In genomic region chr6:128168785-128169679, GRCm38 (mm10) we compare ENCODE assay signal across 10 mouse cellular contexts. TPM values are rescaled to one million over a fixed set of nuclear protein-coding genes. Genes with fewer than 3 reads are reported as not detected.
DNase-seq lines count a peak whose midpoint lies in the region; ATAC-seq and TF ChIP-seq lines count a peak whose summit lies in the region.
"Had no signal": no experiment of that assay in that cellular context is flagged by ENCODE, and none has a peak within 500 bp of the region (broad histone marks: within the 10 kb centered on the region; RNA-seq: fewer than 3 reads in every experiment).

No protein-coding gene starts in this region.

- ATAC-seq in Patski, result peak; percentile 52
- ATAC-seq in kidney, embryonic 14.5 days (ENCODE audit: low FRiP score, low TSS enrichment), result peak; percentile 32; the same call in 1 of the 2 replicates
- no peak for ATAC-seq in monocyte, adult 5-6 weeks (replicated peaks; ENCODE audit: insufficient number of reproducible peaks, low FRiP score, low TSS enrichment, poor library complexity, severe bottlenecking)

- no peak overlapping the region for H3K9ac ChIP-seq in kidney, embryonic 14.5 days (ENCODE audit: low read depth, low read length)
- H3K9ac ChIP-seq: liver, embryonic 15.5 days had no signal

- no peaks in the 10 kb centered on the region for H3K27me3 ChIP-seq in Patski
- H3K27me3 ChIP-seq in kidney, embryonic 14.5 days (ENCODE audit: control insufficient read depth, insufficient read depth, low read length), result no peaks in the 10 kb centered on the region
- H3K27me3 ChIP-seq: liver, embryonic 15.5 days had no signal

- 48% methylated on average over 6 of the region's 6 CpGs for WGBS in kidney, embryonic 14.5 days

- in situ Hi-C loops in Patski (cut with MboI; ENCODE audit: low pct_unique_long_range_greater_than_20kb), result no loop called here

- peak; percentile 36 to 38 for DNase-seq in cerebellum, adult 18-20 months
- no peak for DNase-seq in cerebellum, postnatal 4 days (ENCODE audit: low spot score in 2 of 2)
- DNase-seq in layer of hippocampus, postnatal 14 days (ENCODE audit: low spot score in 2 of 2), result peak; percentile 22 to 29
- no peak for DNase-seq in layer of hippocampus, postnatal 36 days
- no peak for DNase-seq in Patski (ENCODE audit: low read depth, low spot score)
- DNase-seq in T-cell, adult 2 months (ENCODE audit: low spot score), result no peak

- H3K4me3 ChIP-seq in kidney, embryonic 14.5 days (ENCODE audit: low read length), result no peak overlapping the region
- H3K4me3 ChIP-seq: erythroblast, embryonic 14.5 days; liver, embryonic 15.5 days had no signal

- CTCF ChIA-PET in Patski (lab: Charles Lee), result interaction anchor here (0.7 to 1.0 kb wide), 3 partner anchors 12 to 232 kb away, joined by 3 read pairs; no protein-coding TSS in a partner anchor

- H3K4me2 ChIP-seq in kidney, embryonic 14.5 days (replicated peaks; ENCODE audit: low read depth, low read length), result no peak overlapping the region
- H3K4me2 ChIP-seq: liver, embryonic 15.5 days had no signal

- H3K4me1 ChIP-seq in kidney, embryonic 14.5 days (ENCODE audit: control insufficient read depth, insufficient read depth, low read length), result no peaks in the 10 kb centered on the region
- H3K4me1 ChIP-seq: liver, embryonic 15.5 days had no signal

- no peaks in the 10 kb centered on the region for H3K9me3 ChIP-seq in kidney, embryonic 14.5 days (ENCODE audit: control insufficient read depth, low read length)
- H3K9me3 ChIP-seq: liver, embryonic 15.5 days had no signal

- POLR2A ChIA-PET in Patski (lab: Charles Lee), result interaction anchor here (1.2 kb wide), 1 partner anchor 29 kb away, joined by 3 read pairs; no protein-coding TSS in a partner anchor

- no peaks in the 10 kb centered on the region for H3K36me3 ChIP-seq in kidney, embryonic 14.5 days (ENCODE audit: control insufficient read depth, insufficient read depth, low read length)
- H3K36me3 ChIP-seq: liver, embryonic 15.5 days had no signal

- H3K27ac ChIP-seq in kidney, embryonic 14.5 days (ENCODE audit: low read depth, low read length), result no peak overlapping the region
- H3K27ac ChIP-seq: liver, embryonic 15.5 days had no signal

- peak; percentile 66 for TF ChIP-seq CTCF in Patski (IDR thresholded peaks at IDR 0.05)

RNA-seq across cellular contexts. Expression of gene Tspan9, which starts 25.6 kb away (rescaled TPM):
- 10 to 100 TPM; 62.9 to 72.9 TPM for total RNA-seq in layer of hippocampus, postnatal 14 days (2021)
- 10 to 100 TPM; 52.5 to 52.8 TPM for total RNA-seq in layer of hippocampus, postnatal 36 days (2021)
- 135 TPM for polyA plus RNA-seq in Patski (2021)
- polyA plus RNA-seq in kidney, embryonic 14.5 days (2014; fragmentation: Nextera tagmentation; extraction: Ambion mirVana), result 96.6 and 100 TPM in 2 replicates
- total RNA-seq in monocyte, adult 5-6 weeks (2017), result 0.67 to 5.3 TPM (median 3.0 TPM) in 3 replicates

Comparison
In these comparisons a context has a peak if more than half of its experiments do, and no peak if none do; other contexts are left out.
1. DNase-seq: peak in cerebellum, adult 18-20 months (2 of 2) and layer of hippocampus, postnatal 14 days (2 of 2); none in cerebellum, postnatal 4 days (0 of 2), layer of hippocampus, postnatal 36 days (0 of 2), Patski (single experiment) and T-cell, adult 2 months (single experiment).